Mouse (Mus musculus): Measurements from ENCODE around the gene Spock1. TPM values are rescaled to one million over a fixed set of nuclear protein-coding genes. Genes with fewer than 3 reads are reported as not detected.

Gene Spock1
- polyA plus RNA-seq, 1 experiment from 2014 or later, result 0.24 TPM

GRCm38 (mm10) chr13:57837691-57838437, 70.3 kb downstream of the Spock1 start:
- H3K27me3 ChIP-seq, result no peaks in the 10 kb centered on the region
- H3K4me3 ChIP-seq (replicated peaks), result no peak overlapping the region
- no peaks in the 10 kb centered on the region for H3K36me3 ChIP-seq
- H3K27ac ChIP-seq, result no peak overlapping the region
- no peak overlapping the region for H3K4me2 ChIP-seq
- no peak for ATAC-seq (ENCODE audit: low read depth)
- WGBS (ENCODE audit: insufficient replicate concordance), result 49% methylated on average over 5 of the region's 5 CpGs
- DNase-seq, result no peak
- H3K9ac ChIP-seq, result no peak overlapping the region
- no peaks in the 10 kb centered on the region for H3K4me1 ChIP-seq (replicated peaks)
- peaks cover 4% of the 10 kb centered on the region; the same call in 1 of the 2 replicates for H3K9me3 ChIP-seq (replicated peaks)

- H3K4me2 ChIP-seq, result no peak overlapping the region
- DNase-seq (no peak), ATAC-seq (ENCODE audit: low read depth) (no peak)
- H3K36me3 ChIP-seq, result no peaks in the 10 kb centered on the region
- H3K27me3 ChIP-seq, result no peaks in the 10 kb centered on the region
- WGBS (ENCODE audit: insufficient replicate concordance), result 61% methylated on average over 11 of the region's 11 CpGs
- peaks cover 4% of the 10 kb centered on the region; the same call in 1 of the 2 replicates for H3K9me3 ChIP-seq (replicated peaks)
- H3K27ac ChIP-seq, result no peak overlapping the region
- no peak overlapping the region for H3K9ac ChIP-seq
- no peak overlapping the region for H3K4me3 ChIP-seq (replicated peaks)
- no peaks in the 10 kb centered on the region for H3K4me1 ChIP-seq (replicated peaks)
These were observed 76.6 kb downstream of the Spock1 start for GRCm38 (mm10) chr13:57831374-57832163.

DNA sequence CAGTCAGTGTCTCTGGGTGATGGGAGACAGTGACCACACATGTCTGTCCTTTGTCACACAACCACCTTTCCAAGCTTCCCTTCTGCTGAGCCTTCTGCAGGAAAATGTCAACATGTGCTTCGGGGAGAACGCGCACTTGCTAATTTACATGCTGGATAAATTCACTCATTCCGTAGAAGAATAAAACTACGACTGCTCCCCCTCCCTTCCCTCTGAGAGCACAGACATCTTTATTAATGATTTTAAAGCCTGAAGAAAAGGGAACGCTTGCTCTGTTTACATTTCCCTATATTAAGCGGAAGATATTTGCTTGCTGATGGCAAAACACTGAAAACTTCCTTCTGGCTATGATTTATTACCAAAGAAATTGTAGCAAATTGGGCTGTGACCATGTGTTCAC, 77.2 kb downstream of the Spock1 start:
- H3K27ac ChIP-seq, result no peak overlapping the region
- no peak overlapping the region for H3K4me2 ChIP-seq
- ATAC-seq (ENCODE audit: low read depth) (no peak), DNase-seq (no peak)
- no peaks in the 10 kb centered on the region for H3K36me3 ChIP-seq
- H3K9ac ChIP-seq, result no peak overlapping the region
- H3K9me3 ChIP-seq (replicated peaks), result peaks cover 4% of the 10 kb centered on the region; the same call in 1 of the 2 replicates
- WGBS (ENCODE audit: insufficient replicate concordance), result 75% methylated on average over 7 of the region's 7 CpGs
- H3K4me3 ChIP-seq (replicated peaks), result no peak overlapping the region
- no peaks in the 10 kb centered on the region for H3K27me3 ChIP-seq
- H3K4me1 ChIP-seq (replicated peaks), result no peaks in the 10 kb centered on the region

DNA sequence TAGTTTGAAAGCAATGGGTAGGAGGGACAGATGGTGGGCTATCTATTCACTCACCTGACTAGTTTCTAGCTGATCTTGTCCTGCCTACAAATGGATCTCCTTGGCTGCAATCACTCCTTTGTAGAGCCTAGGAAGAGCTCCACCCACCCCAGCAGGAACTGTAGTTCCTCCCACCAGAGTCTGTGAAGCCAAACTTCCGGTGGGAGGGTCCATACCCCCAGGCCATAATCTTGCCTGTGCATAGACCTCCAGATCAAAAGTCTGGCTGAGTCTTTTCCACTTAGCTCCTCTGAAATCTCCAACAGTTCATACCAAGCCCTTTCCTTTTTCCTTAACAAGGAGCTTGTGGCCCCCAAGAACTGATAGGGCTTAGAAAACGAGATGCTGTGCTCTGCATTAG, 78.0 kb downstream of the Spock1 start:
- DNase-seq (no peak), ATAC-seq (ENCODE audit: low read depth) (no peak)
- WGBS (ENCODE audit: insufficient replicate concordance), result 30% methylated on average over 2 of the region's 2 CpGs

GRCm38 (mm10) chr13:57816276-57816675, 91.9 kb downstream of the Spock1 start:
- WGBS (ENCODE audit: insufficient replicate concordance), result 73% methylated on average over 11 of the region's 11 CpGs
- no peak for DNase-seq
- Histone ChIP-seq H3K36me3 (no peaks in the 10 kb centered on the region), H3K9me3 (replicated peaks) (peaks cover 11% of the 10 kb centered on the region; the same call in 1 of the 2 replicates), H3K27ac (no peak overlapping the region), H3K4me3 (replicated peaks) (no peak overlapping the region), H3K27me3 (no peaks in the 10 kb centered on the region), H3K4me2 (no peak overlapping the region), H3K4me1 (replicated peaks) (no peaks in the 10 kb centered on the region), H3K9ac (no peak overlapping the region)
- ATAC-seq (ENCODE audit: low read depth), result no peak

More for the DNA sequence above, 78.0 kb downstream of the Spock1 start:
- H3K4me2 ChIP-seq, result no peak overlapping the region
- H3K27ac ChIP-seq, result no peak overlapping the region
- H3K4me3 ChIP-seq (replicated peaks), result no peak overlapping the region
- no peaks in the 10 kb centered on the region for H3K4me1 ChIP-seq (replicated peaks)
- H3K9ac ChIP-seq, result no peak overlapping the region
- no peaks in the 10 kb centered on the region for H3K27me3 ChIP-seq
- H3K36me3 ChIP-seq, result no peaks in the 10 kb centered on the region
- H3K9me3 ChIP-seq (replicated peaks), result peaks cover 4% of the 10 kb centered on the region; the same call in 1 of the 2 replicates

GRCm38 (mm10) chr13:57812643-57813042, 95.5 kb downstream of the Spock1 start:
- Histone ChIP-seq H3K4me1 (replicated peaks) (no peaks in the 10 kb centered on the region), H3K4me3 (replicated peaks) (no peak overlapping the region), H3K36me3 (no peaks in the 10 kb centered on the region), H3K9ac (no peak overlapping the region), H3K9me3 (replicated peaks) (0 out of 2 replicates have a peak, but pooled peaks cover 6% of the 10 kb centered on the region), H3K4me2 (no peak overlapping the region), H3K27me3 (no peaks in the 10 kb centered on the region), H3K27ac (no peak overlapping the region)
- WGBS (ENCODE audit: insufficient replicate concordance), result 73% methylated on average over 7 of the region's 7 CpGs
- ATAC-seq (ENCODE audit: low read depth), result no peak
- no peak for DNase-seq

- H3K27me3 ChIP-seq, result no peaks in the 10 kb centered on the region
- no peak overlapping the region for H3K27ac ChIP-seq
- 0 out of 2 replicates have a peak overlapping the region, but pooled peaks have one; percentile 17 for H3K4me2 ChIP-seq
- no peaks in the 10 kb centered on the region for H3K9me3 ChIP-seq (replicated peaks)
- no peaks in the 10 kb centered on the region for H3K4me1 ChIP-seq (replicated peaks)
- WGBS (ENCODE audit: insufficient replicate concordance), result 44% methylated on average over 2 of the region's 2 CpGs
- peak; percentile 39 for DNase-seq
- H3K9ac ChIP-seq, result no peak overlapping the region
- no peaks in the 10 kb centered on the region for H3K36me3 ChIP-seq
- peak; percentile 67 for ATAC-seq (ENCODE audit: low read depth)
- H3K4me3 ChIP-seq (replicated peaks), result no peak overlapping the region
These were observed 96.9 kb downstream of the Spock1 start for GRCm38 (mm10) chr13:57811253-57811652.

- WGBS (ENCODE audit: insufficient replicate concordance), result 34% methylated on average over 2 of the region's 2 CpGs
- H3K27me3 ChIP-seq, result no peaks in the 10 kb centered on the region
- no peak overlapping the region for H3K4me2 ChIP-seq
- no peaks in the 10 kb centered on the region for H3K9me3 ChIP-seq (replicated peaks)
- H3K36me3 ChIP-seq, result no peaks in the 10 kb centered on the region
- H3K4me1 ChIP-seq (replicated peaks), result no peaks in the 10 kb centered on the region
- H3K4me3 ChIP-seq (replicated peaks), result no peak overlapping the region
- peak overlapping the region; percentile 1; the same call in 1 of the 2 replicates for H3K27ac ChIP-seq
- DNase-seq, result no peak
- no peak overlapping the region for H3K9ac ChIP-seq
- no peak for ATAC-seq (ENCODE audit: low read depth)
These were observed 97.3 kb downstream of the Spock1 start for GRCm38 (mm10) chr13:57810816-57811215.

DNA sequence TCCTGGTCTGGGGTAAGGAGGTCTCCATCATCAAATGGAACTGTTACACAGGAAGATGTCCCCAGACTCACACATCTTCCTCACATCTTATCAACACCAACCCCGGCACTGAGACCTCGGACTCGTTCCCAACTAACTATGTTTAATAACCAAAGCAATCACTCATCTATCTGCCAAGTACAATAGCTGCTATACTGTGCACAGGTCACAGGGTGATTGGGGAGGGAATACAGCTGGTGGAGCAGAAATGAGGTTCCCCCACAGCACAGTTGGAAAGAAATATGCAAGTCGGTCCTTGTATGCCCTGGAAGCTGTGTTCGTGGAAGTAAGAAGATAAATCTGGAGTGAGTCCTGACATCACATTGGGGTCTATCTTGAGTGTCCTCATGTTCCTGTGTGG, 98.0 kb downstream of the Spock1 start:
- no peaks in the 10 kb centered on the region for H3K27me3 ChIP-seq
- H3K4me1 ChIP-seq (replicated peaks), result no peaks in the 10 kb centered on the region
- H3K4me2 ChIP-seq, result no peak overlapping the region
- no peak overlapping the region for H3K9ac ChIP-seq
- no peak overlapping the region for H3K4me3 ChIP-seq (replicated peaks)
- H3K27ac ChIP-seq, result no peak overlapping the region
- no peaks in the 10 kb centered on the region for H3K9me3 ChIP-seq (replicated peaks)
- 73% methylated on average over 5 of the region's 5 CpGs for WGBS (ENCODE audit: insufficient replicate concordance)
- ATAC-seq (ENCODE audit: low read depth), result no peak
- H3K36me3 ChIP-seq, result no peaks in the 10 kb centered on the region
- DNase-seq, result no peak

GRCm38 (mm10) chr13:57809603-57810002, 98.5 kb downstream of the Spock1 start:
- Histone ChIP-seq H3K27ac (no peak overlapping the region), H3K36me3 (no peaks in the 10 kb centered on the region), H3K4me3 (replicated peaks) (no peak overlapping the region), H3K4me1 (replicated peaks) (no peaks in the 10 kb centered on the region), H3K4me2 (no peak overlapping the region), H3K9me3 (replicated peaks) (no peaks in the 10 kb centered on the region), H3K27me3 (no peaks in the 10 kb centered on the region), H3K9ac (no peak overlapping the region)
- DNase-seq, result no peak
- ATAC-seq (ENCODE audit: low read depth), result no peak
- WGBS (ENCODE audit: insufficient replicate concordance), result 68% methylated on average over 11 of the region's 11 CpGs

GRCm38 (mm10) chr13:57806816-57807215, 101.3 kb downstream of the Spock1 start:
- no peaks in the 10 kb centered on the region for H3K27me3 ChIP-seq
- H3K4me2 ChIP-seq, result no peak overlapping the region
- no peak overlapping the region for H3K4me3 ChIP-seq (replicated peaks)
- DNase-seq (no peak), ATAC-seq (ENCODE audit: low read depth) (no peak)
- WGBS (ENCODE audit: insufficient replicate concordance), result 53% methylated on average over 3 of the region's 3 CpGs
- no peaks in the 10 kb centered on the region for H3K9me3 ChIP-seq (replicated peaks)
- no peak overlapping the region for H3K27ac ChIP-seq
- H3K9ac ChIP-seq, result no peak overlapping the region
- H3K4me1 ChIP-seq (replicated peaks), result no peaks in the 10 kb centered on the region
- no peaks in the 10 kb centered on the region for H3K36me3 ChIP-seq

Measured in liver, embryonic 13.5 days (tissue).